Mouse (Mus musculus) midbrain, embryonic 10.5 days (tissue): Measurements from ENCODE around the gene Hist1h2ad. TPM values are rescaled to one million over a fixed set of nuclear protein-coding genes. Genes with fewer than 3 reads are reported as not detected.
"Not testable (repeated sequence)": the region's sequence is repeated elsewhere in the genome, so short reads cannot be mapped to it uniquely, and the experiment has no call there.

ENCODE experiments used
- DNase-seq: peaks from one replicate; pipeline ENCODE4 v3.0.0-alpha.2; 2017; ENCODE audit warnings: low spot score
- H3K27ac ChIP-seq: fragments of 300-500 bp; sonication (generic); replicated peaks from 2 replicates; pipeline ENCODE4 v1.5.1; 2016; ENCODE audit warnings: mild to moderate bottlenecking
- H3K27me3 ChIP-seq: fragments of 300-500 bp; sonication (generic); 2 replicates; pipeline ENCODE4 v1.6.1; 2016; ENCODE audit warnings: low read depth, mild to moderate bottlenecking; ENCODE audit not compliant: poor library complexity, severe bottlenecking
- H3K36me3 ChIP-seq: fragments of 300-500 bp; sonication (generic); 2 replicates; pipeline ENCODE4 v1.6.1; 2016; ENCODE audit warnings: mild to moderate bottlenecking, moderate library complexity
- H3K4me1 ChIP-seq: fragments of 300-500 bp; sonication (generic); 2 replicates; pipeline ENCODE4 v1.6.1; 2016
- H3K4me3 ChIP-seq: fragments of 300-500 bp; sonication (generic); 2 replicates; pipeline ENCODE4 v1.5.1; 2016; ENCODE audit warnings: mild to moderate bottlenecking, moderate library complexity
- H3K9me3 ChIP-seq: fragments of 300-500 bp; sonication (generic); replicated peaks from 2 replicates; pipeline ENCODE4 v1.6.1; 2016; ENCODE audit warnings: mild to moderate bottlenecking
- WGBS: fragments of 180-500 bp; shearing (Covaris S2); methylation state at CpG from one replicate; pipeline ENCODE4 v1.1.7; 2016; 5-methylcytosine and 5-hydroxymethylcytosine counted together
- microRNA-seq: library from miRNA; unstranded; fragments of <30 nt; microRNA quantifications from one replicate; pipeline ENCODE4, GENCODE M21; 2017
- polyA plus RNA-seq: library from polyadenylated mRNA; unstranded; fragments of >200 nt; fragmentation: Nextera tagmentation; extraction: Ambion mirVana; gene quantifications from 2 replicates; pipeline ENCODE4 v1.2.1, GENCODE M21; 2016

Hist1h2ad gene
- polyA plus RNA-seq, 1 experiment from 2014 or later, result 1.3 TPM

DNA sequence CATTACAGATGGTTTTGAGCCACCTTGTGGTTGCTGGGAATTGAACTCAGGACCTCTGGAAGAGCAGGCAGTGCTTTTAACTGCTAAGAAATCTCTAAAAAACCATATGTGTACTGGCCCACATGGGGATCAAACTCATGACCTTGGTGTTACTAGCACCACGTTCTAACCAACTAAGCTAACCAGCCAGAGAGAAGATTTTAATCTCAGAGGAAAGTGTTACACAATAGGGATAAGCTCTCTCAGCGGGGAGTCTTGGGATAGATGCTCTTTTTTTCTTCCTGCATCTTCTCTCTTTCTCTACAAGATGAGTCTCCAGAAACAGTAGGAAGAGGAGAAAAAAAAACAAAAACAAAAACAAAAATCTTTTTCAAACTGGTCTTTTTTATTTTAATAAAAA lies 36.2 kb downstream of the Hist1h2ad start:
- H3K9me3 ChIP-seq, result no peaks in the 10 kb centered on the region
- H3K4me3 ChIP-seq, result no peak overlapping the region
- DNase-seq, result no peak
- H3K4me1 ChIP-seq, result no peaks in the 10 kb centered on the region
- WGBS, result 72% methylated on average over 2 of the region's 2 CpGs
- no peak overlapping the region for H3K27ac ChIP-seq
- H3K36me3 ChIP-seq, result no peaks in the 10 kb centered on the region
- no peaks in the 10 kb centered on the region for H3K27me3 ChIP-seq

DNA sequence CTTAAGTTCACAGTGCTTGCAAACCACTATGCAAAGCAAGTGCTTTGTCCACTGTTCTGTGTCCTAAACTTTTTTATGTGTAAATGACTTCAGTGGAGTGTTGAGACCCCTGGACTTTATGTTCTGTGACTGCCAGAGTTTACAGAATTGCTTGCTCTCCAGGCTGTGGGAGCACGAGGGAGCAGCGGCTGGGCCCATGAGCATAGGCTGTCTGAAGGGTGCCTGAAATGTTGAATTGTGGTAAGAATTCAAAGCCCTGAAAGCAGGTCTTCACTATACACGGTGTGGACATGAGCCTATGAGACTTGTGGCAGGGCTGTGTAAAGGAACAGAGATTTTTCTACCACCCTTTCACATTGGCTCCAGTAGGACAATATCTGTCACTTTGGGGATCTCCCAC lies 37.5 kb downstream of the Hist1h2ad start:
- Histone ChIP-seq H3K4me1 (no peaks in the 10 kb centered on the region), H3K27ac (no peak overlapping the region), H3K9me3 (no peaks in the 10 kb centered on the region), H3K36me3 (no peaks in the 10 kb centered on the region), H3K4me3 (no peak overlapping the region), H3K27me3 (no peaks in the 10 kb centered on the region)
- DNase-seq, result no peak
- 89% methylated on average over 3 of the region's 3 CpGs for WGBS

GRCm38 (mm10) chr13:23620056-23620732 lies 46.0 kb downstream of the Hist1h2ad start:
- H3K27ac ChIP-seq, result peak overlapping the region; percentile 96
- no peaks in the 10 kb centered on the region for H3K36me3 ChIP-seq
- peak; percentile 16 for DNase-seq
- H3K4me1 ChIP-seq, result peaks cover 20% of the 10 kb centered on the region
- peaks cover 6% of the 10 kb centered on the region for H3K27me3 ChIP-seq
- peak overlapping the region; percentile 70 for H3K4me3 ChIP-seq
- 59% methylated on average over 12 of the region's 12 CpGs for WGBS
- no peaks in the 10 kb centered on the region for H3K9me3 ChIP-seq

GRCm38 (mm10) chr13:23620733-23621531 lies 46.8 kb downstream of the Hist1h2ad start, which contains the start of gene Hist1h2be:
Gene Hist1h2be, minus strand, starts transcription at chr13:23621124.
- 2% methylated on average over 27 of the region's 27 CpGs for WGBS
- Histone ChIP-seq H3K36me3 (no peaks in the 10 kb centered on the region), H3K27me3 (peaks cover 13% of the 10 kb centered on the region), H3K9me3 (no peaks in the 10 kb centered on the region), H3K27ac (peak within 1 kb of the TSS; percentile 96), H3K4me3 (peak within 1 kb of the TSS; percentile 70), H3K4me1 (peaks cover 20% of the 10 kb centered on the region)
- peak; percentile 69 for DNase-seq

DNA sequence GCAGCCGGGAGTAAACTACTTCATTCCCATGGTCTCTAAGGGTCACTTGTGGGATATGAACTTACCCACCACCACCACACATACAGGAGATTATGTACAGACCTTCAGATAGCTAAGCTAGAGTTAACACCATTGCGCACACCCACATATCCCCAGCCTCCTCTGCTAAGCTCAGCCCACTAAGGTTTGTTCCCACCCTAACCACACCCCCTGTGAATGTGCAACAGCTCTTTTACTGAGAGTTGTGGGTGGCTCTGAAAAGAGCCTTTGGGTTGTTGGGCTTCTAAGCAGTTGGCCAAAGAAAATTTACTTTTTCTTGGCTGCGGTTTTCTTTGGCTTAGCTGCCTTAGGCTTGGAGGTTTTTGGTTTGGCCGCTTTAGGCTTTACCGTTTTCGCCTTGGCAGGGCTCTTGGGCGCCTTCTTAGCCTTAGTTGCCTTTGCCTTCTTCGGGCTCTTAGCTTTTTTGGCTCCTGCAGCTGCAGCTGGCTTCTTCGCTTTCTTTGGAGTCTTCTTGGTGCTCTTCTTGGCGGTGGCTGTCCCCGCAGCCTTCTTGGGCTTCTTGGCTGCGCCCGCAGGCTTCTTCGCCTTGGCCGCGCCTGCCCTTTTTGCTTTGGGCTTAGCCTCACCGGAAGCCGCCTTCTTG lies 47.5 kb downstream of the Hist1h2ad start:
- no peaks in the 10 kb centered on the region for H3K36me3 ChIP-seq
- H3K27me3 ChIP-seq, result peaks cover 20% of the 10 kb centered on the region
- peaks cover 20% of the 10 kb centered on the region for H3K4me1 ChIP-seq
- DNase-seq, result peak; percentile 68
- peak overlapping the region; percentile 70 for H3K4me3 ChIP-seq
- H3K9me3 ChIP-seq, result no peaks in the 10 kb centered on the region
- WGBS, result under 1% methylated on average over 18 of the region's 18 CpGs
- H3K27ac ChIP-seq, result peak overlapping the region; percentile 96

DNA sequence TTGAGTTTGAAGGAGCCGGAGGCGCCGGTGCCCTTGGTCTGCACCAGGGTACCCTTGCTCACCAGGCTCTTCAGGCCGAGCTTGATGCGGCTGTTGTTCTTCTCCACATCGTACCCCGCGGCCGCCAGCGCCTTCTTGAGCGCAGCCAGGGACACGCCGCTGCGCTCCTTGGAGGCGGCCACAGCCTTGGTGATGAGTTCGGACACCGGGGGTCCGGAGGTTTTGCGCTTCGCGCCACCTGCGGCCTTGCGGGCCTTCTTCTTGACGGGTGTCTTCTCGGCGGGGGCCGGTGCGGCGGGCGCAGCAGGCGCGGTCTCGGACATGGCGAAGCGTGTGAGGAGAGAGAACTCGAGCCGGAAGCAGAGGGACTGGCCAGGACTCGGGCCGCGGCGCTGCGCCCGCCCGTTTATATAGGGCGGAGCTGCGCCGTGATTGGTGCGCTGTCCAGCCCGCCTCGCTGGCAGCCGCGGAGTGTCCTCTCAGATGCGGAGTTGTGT lies 48.0 kb downstream of the Hist1h2ad start, which contains the start of gene Hist1h1e:
Gene Hist1h1e (minus strand): TSS at position 384 of the 497 bp plus-strand sequence.
- Histone ChIP-seq H3K27me3 (peaks cover 23% of the 10 kb centered on the region), H3K4me3 (peak within 1 kb of the TSS; percentile 70), H3K4me1 (peaks cover 20% of the 10 kb centered on the region), H3K27ac (peak within 1 kb of the TSS; percentile 96)
- not testable (repeated sequence) for H3K9me3 ChIP-seq, H3K36me3 ChIP-seq
- peak; percentile 91 for DNase-seq
- WGBS, result under 1% methylated on average over 53 of the region's 53 CpGs

- Histone ChIP-seq H3K27ac (peak overlapping the region; percentile 96), H3K4me3 (peak overlapping the region; percentile 70), H3K36me3 (no peaks in the 10 kb centered on the region), H3K9me3 (no peaks in the 10 kb centered on the region), H3K4me1 (peaks cover 22% of the 10 kb centered on the region), H3K27me3 (peaks cover 23% of the 10 kb centered on the region)
- 30% methylated on average over 7 of the region's 7 CpGs for WGBS
- no peak for DNase-seq
Observed at GRCm38 (mm10) chr13:23622861-23623450, 48.8 kb downstream of the Hist1h2ad start.

Small RNAs within 50 kb of the gene (microRNA-seq; reads per million reads assigned to microRNA genes)
- gene Gm44297 (0.90 reads per million), gene Gm44359 (not detected), gene Gm44394 (not detected)

Other genes starting within 250 kb of the Hist1h2ad start
- 55.6 and 58.6 TPM in 2 replicates for gene Zfp322a, start 205.2 kb upstream of the Hist1h2ad start, polyA plus RNA-seq
- gene Abt1, start 150.5 kb upstream of the Hist1h2ad start, polyA plus RNA-seq, result 14.3 and 14.7 TPM in 2 replicates
- gene Btn1a1, start 108.5 kb upstream of the Hist1h2ad start, polyA plus RNA-seq, result 0.04 and 0.06 TPM in 2 replicates
- 0.26 and 0.38 TPM in 2 replicates for gene Btn2a2, start 85.5 kb upstream of the Hist1h2ad start, polyA plus RNA-seq
- 2.0 and 4.1 TPM in 2 replicates for gene Hist1h4h, start 43.3 kb upstream of the Hist1h2ad start, polyA plus RNA-seq
- 4.7 and 9.5 TPM in 2 replicates for gene Hist1h2af, start 40.5 kb upstream of the Hist1h2ad start, polyA plus RNA-seq
- 5.5 and 5.6 TPM in 2 replicates for gene Hist1h3g, start 39.0 kb upstream of the Hist1h2ad start, polyA plus RNA-seq
- 1.00 and 1.0 TPM in 2 replicates for gene Hist1h2bh, start 31.0 kb upstream of the Hist1h2ad start, polyA plus RNA-seq
- 1.1 and 1.5 TPM in 2 replicates for gene Hist1h3f, start 30.3 kb upstream of the Hist1h2ad start, polyA plus RNA-seq
- 1.7 TPM in 1 of 2 replicates, not detected in the other for gene Hist1h4f, start 22.7 kb upstream of the Hist1h2ad start, polyA plus RNA-seq
- 0.58 and 0.63 TPM in 2 replicates for gene Hist1h1d, start 21.1 kb upstream of the Hist1h2ad start, polyA plus RNA-seq
- gene Hist1h3e, start 12.0 kb upstream of the Hist1h2ad start, polyA plus RNA-seq, result 5.1 and 7.2 TPM in 2 replicates
- 85.6 and 104 TPM in 2 replicates for gene Hist1h2ae, start 3.2 kb upstream of the Hist1h2ad start, polyA plus RNA-seq
- 4.5 and 6.4 TPM in 2 replicates for gene Hist1h2bg, start 3.0 kb upstream of the Hist1h2ad start, polyA plus RNA-seq
- 3.8 TPM in 2 replicates for gene Hist1h2bf, start 185 bp upstream of the Hist1h2ad start, polyA plus RNA-seq
- 6.2 and 10.8 TPM in 2 replicates for gene Hist1h3d, start 1.4 kb downstream of the Hist1h2ad start, polyA plus RNA-seq
- gene Hist1h4d, start 7.2 kb downstream of the Hist1h2ad start, polyA plus RNA-seq, result 95.1 and 103 TPM in 2 replicates
- gene Hist1h2be, start 46.7 kb downstream of the Hist1h2ad start, polyA plus RNA-seq, result 3.1 and 3.2 TPM in 2 replicates
- gene Hist1h1e, start 48.2 kb downstream of the Hist1h2ad start, polyA plus RNA-seq, result 18.0 and 22.4 TPM in 2 replicates
- gene Hist1h2ac, start 109.6 kb downstream of the Hist1h2ad start, polyA plus RNA-seq, result 1.3 TPM in 2 replicates
- 22.1 and 23.9 TPM in 2 replicates for gene Hist1h2bc, start 109.8 kb downstream of the Hist1h2ad start, polyA plus RNA-seq
- gene Hist1h1t, start 121.4 kb downstream of the Hist1h2ad start, polyA plus RNA-seq, result not detected in 2 replicates
- 4.9 and 5.1 TPM in 2 replicates for gene Hist1h4c, start 124.1 kb downstream of the Hist1h2ad start, polyA plus RNA-seq
- 2.3 and 2.5 TPM in 2 replicates for gene Hfe, start 136.5 kb downstream of the Hist1h2ad start, polyA plus RNA-seq
- gene Hist1h1c, start 164.4 kb downstream of the Hist1h2ad start, polyA plus RNA-seq, result 8.8 and 9.5 TPM in 2 replicates
- 7.3 and 9.5 TPM in 2 replicates for gene Hist1h3c, start 171.2 kb downstream of the Hist1h2ad start, polyA plus RNA-seq
- gene Hist1h2bb, start 172.4 kb downstream of the Hist1h2ad start, polyA plus RNA-seq, result 2.3 and 2.4 TPM in 2 replicates
- gene Hist1h2ab, start 176.7 kb downstream of the Hist1h2ad start, polyA plus RNA-seq, result 44.4 and 45.3 TPM in 2 replicates
- 8.1 and 11.3 TPM in 2 replicates for gene Hist1h3b, start 177.9 kb downstream of the Hist1h2ad start, polyA plus RNA-seq
- 4.9 and 6.9 TPM in 2 replicates for gene Hist1h4b, start 182.6 kb downstream of the Hist1h2ad start, polyA plus RNA-seq
- 0.42 TPM in 1 of 2 replicates, not detected in the other for gene Hist1h4a, start 186.8 kb downstream of the Hist1h2ad start, polyA plus RNA-seq
- 3.6 and 3.9 TPM in 2 replicates for gene Hist1h3a, start 188.0 kb downstream of the Hist1h2ad start, polyA plus RNA-seq
- 1.7 and 2.7 TPM in 2 replicates for gene Hist1h1a, start 189.3 kb downstream of the Hist1h2ad start, polyA plus RNA-seq
- 0.20 TPM in 1 of 2 replicates, not detected in the other for gene Trim38, start 195.5 kb downstream of the Hist1h2ad start, polyA plus RNA-seq
- not detected in 2 replicates for gene Slc17a2, start 232.6 kb downstream of the Hist1h2ad start, polyA plus RNA-seq